Mouse (Mus musculus) forebrain, embryonic 14.5 days (tissue): ENCODE data around the gene Olfr417. TPM values are rescaled to one million over a fixed set of nuclear protein-coding genes. Genes with fewer than 3 reads are reported as not detected.
"Not testable (repeated sequence)": the region's sequence is repeated elsewhere in the genome, so short reads cannot be mapped to it uniquely, and the experiment has no call there.

Experiments
- ATAC-seq: fragments of 200-750 bp; cut with Nextera tagmentation; 2 replicates; pipeline ENCODE4 v1.8.0; 2017; ENCODE audit warnings: mild to moderate bottlenecking, moderate library complexity
- DNase-seq: peaks from one replicate; pipeline ENCODE4 v3.0.0-alpha.2; 2015; ENCODE audit warnings: low spot score
- H3K27ac ChIP-seq: fragments of 300-500 bp; sonication (generic); 2 replicates; pipeline ENCODE4 v1.5.1; 2014; ENCODE audit warnings: low read depth, mild to moderate bottlenecking, control low read depth, low read length, moderate library complexity
- H3K27me3 ChIP-seq: fragments of 300-500 bp; sonication (generic); replicated peaks from 2 replicates; pipeline ENCODE4 v1.6.1; 2014; ENCODE audit warnings: low read length, control low read depth, mixed read lengths; ENCODE audit not compliant: control insufficient read depth, insufficient read depth
- H3K36me3 ChIP-seq: fragments of 300-500 bp; sonication (generic); 2 replicates; pipeline ENCODE4 v1.6.1; 2014; ENCODE audit warnings: low read length, control low read depth; ENCODE audit not compliant: control insufficient read depth, insufficient read depth
- H3K4me1 ChIP-seq: fragments of 300-500 bp; sonication (generic); 2 replicates; pipeline ENCODE4 v1.6.1; 2014; ENCODE audit warnings: antibody characterized with exemption, low read length, control low read depth; ENCODE audit not compliant: control insufficient read depth, insufficient read depth
- H3K4me2 ChIP-seq: fragments of 300-500 bp; sonication (generic); 2 replicates; pipeline ENCODE4 v1.6.1; 2014; ENCODE audit warnings: mild to moderate bottlenecking, control low read depth, low read length
- H3K4me3 ChIP-seq: fragments of 300-500 bp; sonication (generic); 2 replicates; pipeline ENCODE4 v1.5.1; 2014; ENCODE audit warnings: low read depth, low read length, control low read depth
- H3K9ac ChIP-seq: fragments of 300-500 bp; sonication (generic); 2 replicates; pipeline ENCODE4 v1.6.1; 2014; ENCODE audit warnings: mild to moderate bottlenecking, low read length, control low read depth, moderate library complexity
- H3K9me3 ChIP-seq: fragments of 300-500 bp; sonication (generic); replicated peaks from 2 replicates; pipeline ENCODE4 v1.6.1; 2016; ENCODE audit warnings: low read length, control low read depth, mixed read lengths; ENCODE audit not compliant: control insufficient read depth
- WGBS: fragments of 180-500 bp; shearing (Covaris S2); extraction: QIAGEN DNeasy Blood & Tissue Kit; methylation state at CpG from one replicate; pipeline ENCODE4 v1.1.7; 2014; 5-methylcytosine and 5-hydroxymethylcytosine counted together
- polyA plus RNA-seq: library from polyadenylated mRNA; unstranded; fragments of >200 nt; fragmentation: Nextera tagmentation; extraction: Ambion mirVana; gene quantifications from 2 replicates; pipeline ENCODE4 v1.2.1, GENCODE M21; 2014

Olfr417 gene
- polyA plus RNA-seq = not detected in 2 replicates

DNA sequence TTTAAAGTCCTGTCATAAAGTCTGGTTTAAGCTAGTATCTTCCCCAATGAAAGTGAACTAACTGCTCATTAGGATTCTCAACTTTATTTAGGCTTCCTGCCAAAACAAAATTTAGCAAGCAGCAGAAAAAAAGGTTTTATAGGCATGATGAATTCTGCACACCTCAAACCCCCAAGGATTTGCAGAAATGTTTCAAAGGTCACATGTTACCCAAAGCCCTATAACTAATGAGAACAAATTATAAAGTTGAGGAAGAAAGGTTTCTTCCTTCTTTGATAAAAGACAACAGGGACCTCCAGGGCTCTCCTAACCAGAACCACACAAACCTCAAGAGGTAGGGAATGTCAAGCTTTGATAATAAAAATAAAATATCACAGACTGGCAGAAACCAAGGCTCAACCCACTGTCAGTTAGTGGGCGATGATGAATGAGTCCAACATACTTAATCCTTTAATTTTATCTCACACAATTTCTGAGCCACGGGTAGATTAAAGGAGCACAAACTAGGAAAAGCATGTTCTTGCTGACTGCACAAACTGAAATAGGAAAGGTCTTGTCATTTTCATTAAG is at the start of gene Olfr417:
Gene Olfr417, plus strand, starts transcription at position 241 of the 570 bp plus-strand sequence.
- Histone ChIP-seq H3K27ac (no peak within 1 kb of the TSS), H3K9ac (no peak within 1 kb of the TSS), H3K4me2 (no peak within 1 kb of the TSS), H3K4me3 (no peak within 1 kb of the TSS), H3K36me3 (no peaks in the 10 kb centered on the region), H3K27me3 (no peaks in the 10 kb centered on the region), H3K9me3 (no peaks in the 10 kb centered on the region), H3K4me1 (no peaks in the 10 kb centered on the region)
- DNase-seq = no peak
- 80% methylated on average over 2 of the region's 2 CpGs for WGBS
- ATAC-seq = no peak

- 81% methylated on average over 2 of the region's 2 CpGs for WGBS
Measured at GRCm38 (mm10) chr1:174317308-174317707, 47.6 kb upstream of the Olfr417 start.

GRCm38 (mm10) chr1:174330218-174330617 is 34.7 kb upstream of the Olfr417 start, which contains the start of gene Mptx1:
TSS of gene Mptx1 (plus strand) at chr1:174330518.
- Histone ChIP-seq H3K4me1 (no peaks in the 10 kb centered on the region), H3K27me3 (no peaks in the 10 kb centered on the region), H3K27ac (no peak within 1 kb of the TSS), H3K36me3 (no peaks in the 10 kb centered on the region), H3K9me3 (no peaks in the 10 kb centered on the region), H3K4me2 (no peak within 1 kb of the TSS), H3K4me3 (no peak within 1 kb of the TSS), H3K9ac (no peak within 1 kb of the TSS)
- DNase-seq = no peak
- no peak for ATAC-seq

More at GRCm38 (mm10) chr1:174317308-174317707, 47.6 kb upstream of the Olfr417 start:
- Histone ChIP-seq H3K9me3 (no peaks in the 10 kb centered on the region), H3K27me3 (no peaks in the 10 kb centered on the region), H3K4me3 (no peak overlapping the region), H3K9ac (no peak overlapping the region), H3K27ac (no peak overlapping the region), H3K4me2 (no peak overlapping the region), H3K4me1 (no peaks in the 10 kb centered on the region), H3K36me3 (no peaks in the 10 kb centered on the region)
- no peak for DNase-seq
- no peak for ATAC-seq

DNA sequence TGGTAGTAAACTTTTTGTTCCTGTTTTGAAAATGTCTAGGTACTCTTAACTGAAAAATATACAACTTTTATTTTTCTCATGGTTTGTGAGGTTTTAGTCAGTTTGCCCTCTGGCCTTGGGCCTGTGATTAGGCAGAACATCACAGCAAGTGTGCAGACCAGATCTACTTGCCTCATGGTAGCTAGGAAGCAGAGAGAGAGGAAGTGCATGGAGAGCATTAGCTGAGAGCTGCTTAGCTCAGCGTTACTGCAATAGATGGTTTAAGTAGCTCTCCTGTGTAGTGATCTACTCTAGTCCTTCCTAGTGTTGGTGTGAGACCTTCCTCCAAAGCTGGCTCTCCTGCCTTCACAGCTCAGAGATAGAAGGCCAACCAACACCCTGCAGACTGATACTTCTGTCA is 11.3 kb upstream of the Olfr417 start:
- not testable (repeated sequence) for ATAC-seq, H3K27ac ChIP-seq, H3K9me3 ChIP-seq, H3K27me3 ChIP-seq, H3K4me3 ChIP-seq, H3K4me2 ChIP-seq, H3K36me3 ChIP-seq, DNase-seq, H3K9ac ChIP-seq, H3K4me1 ChIP-seq
- WGBS = 83% methylated on average over 1 of the region's 1 CpGs

- ATAC-seq = no peak
- 82% methylated on average over 5 of the region's 5 CpGs for WGBS
- Histone ChIP-seq H3K27me3 (no peaks in the 10 kb centered on the region), H3K4me1 (no peaks in the 10 kb centered on the region), H3K27ac (no peak overlapping the region), H3K9me3 (no peaks in the 10 kb centered on the region), H3K4me3 (no peak overlapping the region), H3K9ac (no peak overlapping the region), H3K36me3 (no peaks in the 10 kb centered on the region), H3K4me2 (no peak overlapping the region)
- no peak for DNase-seq
Measured at GRCm38 (mm10) chr1:174354640-174355039, 10.3 kb upstream of the Olfr417 start.

DNA sequence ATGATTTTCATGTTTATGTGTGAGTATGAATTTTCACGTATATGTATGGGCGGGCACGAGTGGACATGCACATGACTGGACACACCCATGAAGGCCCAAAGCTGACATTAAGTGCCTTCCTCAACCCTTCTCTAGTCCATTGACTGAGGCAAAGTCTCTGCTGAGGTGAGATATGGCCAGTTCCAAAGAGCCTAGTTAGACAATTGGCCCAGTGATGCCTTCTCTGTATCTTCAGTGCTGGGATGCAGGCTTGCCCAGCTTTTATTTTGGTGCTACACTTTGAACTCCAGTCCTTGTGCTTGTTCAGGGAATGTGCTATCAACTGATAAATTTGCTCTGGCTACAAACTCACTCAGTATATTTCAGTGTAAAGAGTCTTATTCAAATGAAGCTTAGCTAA is 8.9 kb downstream of the Olfr417 start:
- no peaks in the 10 kb centered on the region for H3K9me3 ChIP-seq
- WGBS = 97% methylated on average over 3 of the region's 3 CpGs
- no peak overlapping the region for H3K4me2 ChIP-seq
- H3K4me1 ChIP-seq = no peaks in the 10 kb centered on the region
- H3K27me3 ChIP-seq = no peaks in the 10 kb centered on the region
- H3K27ac ChIP-seq = no peak overlapping the region
- no peaks in the 10 kb centered on the region for H3K36me3 ChIP-seq
- no peak overlapping the region for H3K4me3 ChIP-seq
- ATAC-seq = no peak
- DNase-seq = no peak
- H3K9ac ChIP-seq = no peak overlapping the region

- no peaks in the 10 kb centered on the region for H3K9me3 ChIP-seq
- WGBS = 91% methylated on average over 2 of the region's 2 CpGs
- no peaks in the 10 kb centered on the region for H3K4me1 ChIP-seq
- H3K27ac ChIP-seq = no peak within 1 kb of the TSS
- H3K4me2 ChIP-seq = no peak within 1 kb of the TSS
- H3K4me3 ChIP-seq = no peak within 1 kb of the TSS
- DNase-seq = no peak
- no peaks in the 10 kb centered on the region for H3K36me3 ChIP-seq
- H3K9ac ChIP-seq = no peak within 1 kb of the TSS
- H3K27me3 ChIP-seq = no peaks in the 10 kb centered on the region
- no peak for ATAC-seq
Measured at GRCm38 (mm10) chr1:174390746-174391145, 25.8 kb downstream of the Olfr417 start, which contains the start of gene Olfr248. TSS of gene Olfr248 (plus strand) at chr1:174391046.

DNA sequence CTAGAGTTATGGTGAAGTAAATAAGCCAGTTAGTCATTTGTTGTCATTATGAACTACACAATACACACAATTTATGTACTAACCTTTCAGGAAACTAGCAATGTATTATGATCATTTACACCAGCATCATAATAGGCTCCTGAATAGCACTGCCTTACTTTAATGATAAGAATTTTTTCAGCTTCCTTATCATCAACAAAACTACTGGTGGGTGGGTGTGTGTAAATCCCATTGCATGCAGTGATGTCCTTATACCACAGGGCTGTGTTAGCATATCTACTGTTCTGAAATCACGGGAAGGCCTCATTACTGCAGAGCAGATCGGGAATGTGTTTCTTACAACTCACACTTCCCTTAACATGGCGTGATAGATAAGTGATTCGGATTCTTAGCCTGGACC is 58.0 kb downstream of the Olfr417 start:
- DNase-seq (no peak), ATAC-seq (no peak)
- no peak overlapping the region for H3K9ac ChIP-seq
- no peaks in the 10 kb centered on the region for H3K36me3 ChIP-seq
- no peaks in the 10 kb centered on the region for H3K27me3 ChIP-seq
- H3K4me1 ChIP-seq = no peaks in the 10 kb centered on the region
- no peak overlapping the region for H3K4me2 ChIP-seq
- H3K4me3 ChIP-seq = no peak overlapping the region
- WGBS = 92% methylated on average over 4 of the region's 4 CpGs
- no peak overlapping the region for H3K27ac ChIP-seq
- no peaks in the 10 kb centered on the region for H3K9me3 ChIP-seq

DNA sequence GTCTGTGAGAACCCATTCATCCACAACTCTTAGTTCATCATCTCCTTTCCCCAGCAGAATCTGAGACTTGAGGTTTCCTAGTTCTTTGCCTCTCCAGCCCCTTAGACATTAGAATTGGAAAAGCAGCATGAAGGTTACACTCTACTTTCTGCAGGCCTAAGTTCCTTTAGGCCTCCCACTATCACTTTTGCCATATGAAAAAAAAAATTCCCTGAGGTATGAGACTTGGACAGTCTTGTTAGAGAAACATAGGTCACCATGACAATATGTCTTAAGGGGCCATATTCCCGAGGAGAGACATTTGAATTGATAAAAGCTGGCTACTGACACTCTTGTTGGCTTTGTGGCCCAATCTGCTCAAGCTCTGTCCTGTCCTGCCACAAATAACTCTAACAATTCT is 58.8 kb downstream of the Olfr417 start, which contains the start of gene Olfr414:
Gene Olfr414, plus strand, starts transcription at position 301 of the 400 bp plus-strand sequence.
- no peak within 1 kb of the TSS for H3K27ac ChIP-seq
- H3K9me3 ChIP-seq = no peaks in the 10 kb centered on the region
- H3K9ac ChIP-seq = no peak within 1 kb of the TSS
- H3K4me3 ChIP-seq = no peak within 1 kb of the TSS
- no peaks in the 10 kb centered on the region for H3K27me3 ChIP-seq
- 73% methylated on average over 1 of the region's 1 CpGs for WGBS
- no peak within 1 kb of the TSS for H3K4me2 ChIP-seq
- DNase-seq = no peak
- no peaks in the 10 kb centered on the region for H3K36me3 ChIP-seq
- no peak for ATAC-seq
- no peaks in the 10 kb centered on the region for H3K4me1 ChIP-seq
